Mouse (Mus musculus) hindbrain, embryonic 11.5 days (tissue): Measurements from ENCODE around the gene Sec23b. TPM values are rescaled to one million over a fixed set of nuclear protein-coding genes. Genes with fewer than 3 reads are reported as not detected.

Experiments used
- ATAC-seq: fragments of 200-750 bp; cut with Nextera tagmentation; 2 replicates; pipeline ENCODE4 v1.8.0; 2017; ENCODE audit warnings: mild to moderate bottlenecking, moderate TSS enrichment, moderate library complexity; ENCODE audit not compliant: low FRiP score
- DNase-seq: peaks from one replicate; pipeline ENCODE4 v3.0.0-alpha.2; 2015; ENCODE audit warnings: low spot score
- H3K27ac ChIP-seq: fragments of 300-500 bp; sonication (generic); 2 replicates; pipeline ENCODE4 v1.5.1; 2014; ENCODE audit warnings: mild to moderate bottlenecking, low read depth, low read length
- H3K27me3 ChIP-seq: fragments of 300-500 bp; sonication (generic); 2 replicates; pipeline ENCODE4 v1.6.1; 2014; ENCODE audit warnings: mild to moderate bottlenecking, low read length, moderate library complexity, mixed read lengths; ENCODE audit not compliant: control insufficient read depth, insufficient read depth
- H3K36me3 ChIP-seq: fragments of 300-500 bp; sonication (generic); 2 replicates; pipeline ENCODE4 v1.6.1; 2014; ENCODE audit warnings: mild to moderate bottlenecking, low read length, moderate library complexity, mixed read lengths; ENCODE audit not compliant: control insufficient read depth, insufficient read depth
- H3K4me1 ChIP-seq: fragments of 300-500 bp; sonication (generic); replicated peaks from 2 replicates; pipeline ENCODE4 v1.6.1; 2014; ENCODE audit warnings: low read length, mixed read lengths; ENCODE audit not compliant: control insufficient read depth, insufficient read depth
- H3K4me2 ChIP-seq: fragments of 300-500 bp; sonication (generic); replicated peaks from 2 replicates; pipeline ENCODE4 v1.6.1; 2014; ENCODE audit warnings: mild to moderate bottlenecking, low read depth, low read length
- H3K4me3 ChIP-seq: fragments of 300-500 bp; sonication (generic); 2 replicates; pipeline ENCODE4 v1.5.1; 2014; ENCODE audit warnings: low read depth, low read length
- H3K9ac ChIP-seq: fragments of 300-500 bp; sonication (generic); 2 replicates; pipeline ENCODE4 v1.6.1; 2014; ENCODE audit warnings: low read depth, low read length
- H3K9me3 ChIP-seq: fragments of 300-500 bp; sonication (generic); 2 replicates; pipeline ENCODE4 v1.6.1; 2016; ENCODE audit warnings: low read length; ENCODE audit not compliant: control insufficient read depth
- WGBS: fragments of 180-500 bp; shearing (Covaris S2); extraction: QIAGEN DNeasy Blood & Tissue Kit; methylation state at CpG from one replicate; pipeline ENCODE4 v1.1.7; 2014; 5-methylcytosine and 5-hydroxymethylcytosine counted together
- polyA plus RNA-seq: library from polyadenylated mRNA; unstranded; fragments of >200 nt; fragmentation: Nextera tagmentation; extraction: Ambion mirVana; gene quantifications from 2 replicates; pipeline ENCODE4 v1.2.1, GENCODE M21; 2014

Gene Sec23b
- polyA plus RNA-seq: 94.1 and 110 TPM in 2 replicates

DNA sequence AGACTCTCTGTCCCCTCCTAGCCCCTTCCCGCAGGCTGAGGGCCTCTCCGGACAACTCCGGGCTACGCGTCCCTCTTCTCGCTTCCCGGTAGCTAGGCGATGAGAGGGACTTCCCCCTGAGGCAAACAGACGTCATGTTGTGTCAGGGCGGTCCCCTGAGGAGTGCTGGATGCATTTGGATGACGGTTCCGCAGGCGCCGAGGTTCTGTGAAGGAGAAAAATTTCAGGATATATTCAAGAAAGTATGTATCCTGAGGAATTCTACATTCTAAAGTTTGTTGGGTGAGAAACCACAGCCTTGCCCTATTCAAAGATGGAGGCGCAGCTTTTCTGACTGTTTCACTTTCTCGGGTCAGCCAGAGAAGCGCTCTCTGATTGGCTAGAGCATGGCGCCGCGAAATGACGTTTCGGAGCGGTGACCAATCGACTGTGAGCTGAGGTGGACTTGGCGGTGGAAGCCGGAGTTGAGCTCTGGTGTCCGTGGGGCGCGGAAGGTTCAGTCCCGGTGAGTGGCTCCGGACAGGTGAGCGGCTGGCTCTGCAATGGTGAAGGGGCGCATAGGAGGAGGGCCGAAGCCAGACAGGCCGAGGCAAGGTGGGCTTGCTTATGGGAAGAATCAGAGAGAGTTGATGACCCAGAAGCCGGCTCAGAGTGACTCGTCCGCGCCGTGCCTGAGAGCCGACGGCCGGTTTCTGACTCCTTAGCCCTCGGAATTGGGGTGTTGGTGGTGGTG, at the start of gene Sec23b:
Gene Sec23b, plus strand, starts transcription at position 410 of the 733 bp plus-strand sequence.
- peak within 1 kb of the TSS; percentile 55 for H3K4me2 ChIP-seq
- no peaks in the 10 kb centered on the region for H3K9me3 ChIP-seq
- peak within 1 kb of the TSS; percentile 65 for H3K9ac ChIP-seq
- H3K27me3 ChIP-seq: no peaks in the 10 kb centered on the region
- H3K27ac ChIP-seq: peak within 1 kb of the TSS; percentile 70
- no peaks in the 10 kb centered on the region for H3K36me3 ChIP-seq
- H3K4me3 ChIP-seq: peak within 1 kb of the TSS; percentile 52
- under 1% methylated on average over 44 of the region's 44 CpGs for WGBS
- H3K4me1 ChIP-seq: no peaks in the 10 kb centered on the region
- DNase-seq (peak; percentile 95), ATAC-seq (peak; percentile 99)

DNA sequence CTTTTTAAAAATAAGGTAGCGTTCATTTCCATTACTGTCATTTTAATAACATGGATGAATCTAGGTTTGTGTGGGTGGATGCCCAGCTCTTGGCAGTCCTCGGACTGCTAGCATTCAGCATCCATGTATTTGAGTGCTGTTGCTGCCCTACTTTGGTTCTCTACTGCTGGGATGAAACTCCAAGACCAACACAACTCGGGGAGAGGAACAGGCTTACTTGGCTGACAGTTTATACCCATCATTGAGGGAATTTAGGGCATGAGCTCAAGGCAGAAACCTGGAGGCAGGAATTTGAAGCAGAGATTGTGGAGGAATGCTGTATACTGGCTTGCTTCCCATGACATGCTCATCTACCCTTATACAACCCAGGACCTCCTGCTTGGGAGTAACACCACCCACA, 41.4 kb upstream of the Sec23b start:
- no peak overlapping the region for H3K4me3 ChIP-seq
- no peaks in the 10 kb centered on the region for H3K4me1 ChIP-seq
- no peaks in the 10 kb centered on the region for H3K36me3 ChIP-seq
- H3K9me3 ChIP-seq: no peaks in the 10 kb centered on the region
- no peak for ATAC-seq
- H3K27me3 ChIP-seq: no peaks in the 10 kb centered on the region
- H3K27ac ChIP-seq: no peak overlapping the region
- H3K9ac ChIP-seq: no peak overlapping the region
- no peak for DNase-seq
- WGBS: 92% methylated on average over 3 of the region's 3 CpGs
- H3K4me2 ChIP-seq: no peak overlapping the region

DNA sequence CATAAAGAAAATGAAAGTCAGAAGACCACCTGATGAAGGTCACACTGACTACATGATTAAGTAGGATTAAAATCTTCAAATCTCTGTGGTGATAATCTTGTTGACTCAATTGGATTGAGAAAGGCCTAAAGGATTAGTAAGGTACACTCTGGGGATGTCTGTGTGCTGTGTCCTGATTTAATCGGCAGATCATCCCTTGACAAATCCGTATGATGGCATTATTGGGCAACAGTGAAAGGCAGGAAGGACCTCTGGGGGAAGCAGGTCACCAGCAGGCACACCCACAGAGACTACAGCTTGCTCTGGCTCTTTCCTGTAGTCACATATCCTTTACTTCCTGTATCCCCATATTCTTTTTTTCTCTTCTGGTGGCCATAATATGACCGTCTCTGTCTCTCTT, 36.3 kb upstream of the Sec23b start:
- 90% methylated on average over 3 of the region's 3 CpGs for WGBS
- Histone ChIP-seq H3K27me3 (no peaks in the 10 kb centered on the region), H3K4me2 (no peak overlapping the region), H3K27ac (no peak overlapping the region), H3K4me3 (no peak overlapping the region), H3K36me3 (no peaks in the 10 kb centered on the region), H3K9me3 (no peaks in the 10 kb centered on the region), H3K4me1 (no peaks in the 10 kb centered on the region), H3K9ac (no peak overlapping the region)
- DNase-seq: no peak
- no peak for ATAC-seq

DNA sequence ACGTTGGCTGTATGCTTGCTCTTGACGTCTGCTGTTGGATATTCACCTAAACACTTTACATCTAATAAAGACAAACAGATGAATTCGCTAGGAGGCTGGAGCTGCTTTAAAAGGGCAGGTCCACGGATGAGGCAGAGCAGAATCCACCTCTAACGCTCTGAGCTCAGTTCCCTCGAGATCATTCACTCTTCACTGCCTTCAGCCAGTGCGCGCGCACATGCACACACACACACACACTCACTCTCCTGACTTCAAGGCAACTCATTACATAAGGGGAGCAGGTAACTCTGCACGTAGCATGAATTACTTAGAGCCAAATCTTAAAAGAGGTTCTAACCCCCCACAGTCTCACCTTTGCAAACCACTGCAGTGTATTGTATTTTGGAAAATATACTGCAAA, 30.2 kb upstream of the Sec23b start:
- Histone ChIP-seq H3K27ac (no peak overlapping the region), H3K4me1 (no peaks in the 10 kb centered on the region), H3K4me2 (no peak overlapping the region), H3K4me3 (no peak overlapping the region), H3K36me3 (no peaks in the 10 kb centered on the region), H3K9me3 (no peaks in the 10 kb centered on the region), H3K27me3 (no peaks in the 10 kb centered on the region), H3K9ac (no peak overlapping the region)
- DNase-seq: peak; percentile 12
- ATAC-seq: no peak
- WGBS: 59% methylated on average over 10 of the region's 10 CpGs

DNA sequence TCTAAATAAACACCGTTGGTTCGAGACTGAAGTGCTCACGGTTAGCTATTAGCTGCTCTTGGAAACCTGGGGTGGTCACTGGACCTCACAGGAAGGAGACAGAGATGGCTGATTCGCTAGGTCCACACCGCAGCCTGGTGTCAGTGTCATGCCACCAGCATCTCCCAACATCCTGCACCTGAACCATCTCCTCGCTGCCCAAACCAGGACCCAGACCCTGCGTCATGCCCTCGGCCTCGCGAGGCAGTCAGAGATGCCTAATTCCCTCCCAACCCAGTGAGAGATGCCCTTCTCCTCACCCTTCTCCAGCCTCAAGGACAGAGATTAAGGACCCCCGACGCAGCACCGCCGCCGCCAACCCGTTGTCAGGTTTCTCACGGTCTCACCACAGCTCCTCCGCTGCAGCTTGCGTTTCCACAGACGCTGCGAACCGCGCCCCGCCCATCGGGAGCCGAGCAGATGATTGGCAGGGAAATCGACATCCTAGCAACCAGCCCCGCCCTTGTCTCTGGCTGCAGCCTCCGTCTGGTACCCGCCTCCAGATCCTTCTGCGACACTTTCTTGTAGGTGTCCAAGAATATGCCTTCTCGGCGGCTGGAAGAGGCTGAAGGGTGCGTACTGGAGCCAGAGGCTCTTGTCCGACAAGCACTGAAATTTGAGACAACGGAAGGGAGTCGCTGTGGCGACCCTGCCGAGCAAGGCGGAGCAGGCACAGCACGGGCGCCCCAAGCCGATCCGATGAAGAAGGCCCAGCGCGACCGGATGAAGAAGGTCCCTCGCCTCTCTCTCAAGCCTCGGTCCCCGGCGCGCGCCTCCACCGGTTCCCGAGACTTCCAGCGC, 28.8 kb upstream of the Sec23b start, which contains the start of the genes Dzank1 and Polr3f:
Gene Dzank1, minus strand, starts transcription at position 434 of the 840 bp plus-strand sequence.
Gene Polr3f, plus strand, starts transcription at position 738 of the 840 bp plus-strand sequence.
- H3K4me3 ChIP-seq: peak within 1 kb of the TSS; percentile 95
- 0 out of 2 replicates have a peak, but pooled peaks cover 2% of the 10 kb centered on the region for H3K36me3 ChIP-seq
- H3K27ac ChIP-seq: peak within 1 kb of the TSS; percentile 91
- DNase-seq (peak; percentile 97), ATAC-seq (peak; percentile 98)
- WGBS: 1% methylated on average over 56 of the region's 56 CpGs
- no peaks in the 10 kb centered on the region for H3K9me3 ChIP-seq
- no peaks in the 10 kb centered on the region for H3K27me3 ChIP-seq
- peak within 1 kb of the TSS; percentile 75 for H3K4me2 ChIP-seq
- no peaks in the 10 kb centered on the region for H3K4me1 ChIP-seq
- H3K9ac ChIP-seq: peak within 1 kb of the TSS; percentile 83

DNA sequence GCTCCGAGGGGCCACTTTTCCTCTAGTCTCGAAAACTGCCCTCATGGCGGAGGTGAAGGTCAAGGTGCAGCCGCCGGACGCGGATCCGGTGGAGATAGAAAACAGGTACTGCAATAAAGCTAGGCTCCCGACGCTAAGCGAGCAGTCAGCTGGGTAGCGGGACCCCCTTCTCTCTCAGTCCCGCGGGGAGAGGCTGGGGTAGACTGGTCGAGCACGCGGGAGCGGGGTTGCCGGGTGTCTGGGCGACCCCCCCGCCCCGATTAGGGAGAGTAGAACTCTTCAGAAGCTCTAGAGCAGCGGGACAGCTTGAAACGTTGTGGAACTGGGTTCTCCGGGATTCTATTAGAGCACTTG, 28.2 kb upstream of the Sec23b start:
- H3K36me3 ChIP-seq: 0 out of 2 replicates have a peak, but pooled peaks cover 2% of the 10 kb centered on the region
- H3K27me3 ChIP-seq: no peaks in the 10 kb centered on the region
- DNase-seq (no peak), ATAC-seq (peak; percentile 63)
- peak overlapping the region; percentile 91 for H3K27ac ChIP-seq
- H3K9ac ChIP-seq: peak overlapping the region; percentile 83
- peak overlapping the region; percentile 75 for H3K4me2 ChIP-seq
- H3K4me1 ChIP-seq: no peaks in the 10 kb centered on the region
- WGBS: 0% methylated on average over 24 of the region's 25 CpGs
- no peaks in the 10 kb centered on the region for H3K9me3 ChIP-seq
- peak overlapping the region; percentile 95 for H3K4me3 ChIP-seq

DNA sequence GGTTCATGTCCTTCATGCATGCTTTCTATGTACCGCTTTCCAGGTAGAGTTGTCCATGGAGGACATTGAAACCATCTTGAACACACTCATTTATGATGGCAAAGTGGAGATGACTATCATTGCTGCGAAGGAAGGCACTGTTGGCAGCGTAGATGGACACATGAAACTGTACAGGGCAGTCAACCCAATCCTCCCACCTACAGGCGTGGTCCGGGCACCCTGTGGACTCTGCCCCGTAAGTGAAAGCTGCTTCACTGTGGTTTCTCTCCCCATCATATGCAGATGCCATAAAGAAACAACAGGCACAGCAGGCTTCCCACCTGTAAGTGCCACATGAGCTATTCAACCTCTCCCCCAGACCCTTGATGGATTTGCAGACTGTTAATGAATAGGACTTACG, 18.9 kb upstream of the Sec23b start:
- Histone ChIP-seq H3K4me2 (no peak overlapping the region), H3K4me1 (no peaks in the 10 kb centered on the region), H3K27me3 (no peaks in the 10 kb centered on the region), H3K36me3 (peaks cover 8% of the 10 kb centered on the region; the same call in 1 of the 2 replicates), H3K27ac (no peak overlapping the region), H3K9ac (no peak overlapping the region), H3K4me3 (no peak overlapping the region), H3K9me3 (no peaks in the 10 kb centered on the region)
- no peak for DNase-seq
- WGBS: 94% methylated on average over 7 of the region's 7 CpGs
- ATAC-seq: no peak

DNA sequence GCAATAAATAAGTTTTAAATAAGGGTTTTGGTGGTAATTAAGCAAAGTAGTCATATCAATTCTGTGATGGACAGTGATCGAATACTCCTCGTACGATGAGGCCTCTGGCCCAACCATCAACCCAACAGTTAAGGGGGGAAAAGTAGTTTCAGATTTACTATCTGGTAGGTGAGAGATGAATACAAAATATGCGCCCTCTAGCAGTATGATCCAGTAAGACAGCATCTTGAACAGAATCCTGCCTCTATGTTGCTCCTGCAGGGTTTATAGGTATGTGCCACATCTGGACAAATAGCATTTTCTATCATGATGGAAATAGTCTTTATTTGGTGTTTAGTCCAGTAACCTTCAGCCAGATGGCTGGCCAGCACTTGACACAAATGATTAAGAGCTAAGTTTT, 14.8 kb upstream of the Sec23b start:
- no peaks in the 10 kb centered on the region for H3K4me1 ChIP-seq
- no peak overlapping the region for H3K4me2 ChIP-seq
- whole genome bisulfite sequencing: 96% methylated on average over 4 of the region's 4 CpGs
- DNase-seq (peak; percentile 15), ATAC-seq (no peak)
- H3K9ac ChIP-seq: no peak overlapping the region
- no peak overlapping the region for H3K4me3 ChIP-seq
- H3K9me3 ChIP-seq: no peaks in the 10 kb centered on the region
- H3K36me3 ChIP-seq: peaks cover 8% of the 10 kb centered on the region; the same call in 1 of the 2 replicates
- H3K27me3 ChIP-seq: no peaks in the 10 kb centered on the region
- H3K27ac ChIP-seq: no peak overlapping the region
